Mouse (Mus musculus) layer of hippocampus, adult 18-20 months (tissue): ENCODE results near the gene Chmp3. TPM values are rescaled to one million over a fixed set of nuclear protein-coding genes. Genes with fewer than 3 reads are reported as not detected.

Experiments
- DNase-seq, 2 experiments: peaks; one replicate each; pipeline ENCODE4 v3.0.0; 2022; ENCODE audit warnings: low spot score in 2 of 2
- long read RNA-seq: library from polyadenylated mRNA; stranded (forward); transcript quantifications from one replicate; pipeline ENCODE4 v2.0.0, GENCODE M21; 2021
- total RNA-seq, 2 experiments: library from RNA; stranded (reverse); gene quantifications; 2 replicates each; pipeline ENCODE4 v1.2.3; 2021

Gene Chmp3
- 100 to 1,000 TPM in 1 of 2 experiments, 10 to 100 TPM in 1; 98.6 to 103 TPM for total RNA-seq
- long read RNA-seq, transcript Chmp3-201 (6 exons, 2,654 nt) = major isoform, 54 of 76 reads
- long read RNA-seq, partial matches to known transcripts = 5 of 76 reads
- long read RNA-seq, other reads (novel, unspliced or antisense) = 15 of 76 reads

DNA sequence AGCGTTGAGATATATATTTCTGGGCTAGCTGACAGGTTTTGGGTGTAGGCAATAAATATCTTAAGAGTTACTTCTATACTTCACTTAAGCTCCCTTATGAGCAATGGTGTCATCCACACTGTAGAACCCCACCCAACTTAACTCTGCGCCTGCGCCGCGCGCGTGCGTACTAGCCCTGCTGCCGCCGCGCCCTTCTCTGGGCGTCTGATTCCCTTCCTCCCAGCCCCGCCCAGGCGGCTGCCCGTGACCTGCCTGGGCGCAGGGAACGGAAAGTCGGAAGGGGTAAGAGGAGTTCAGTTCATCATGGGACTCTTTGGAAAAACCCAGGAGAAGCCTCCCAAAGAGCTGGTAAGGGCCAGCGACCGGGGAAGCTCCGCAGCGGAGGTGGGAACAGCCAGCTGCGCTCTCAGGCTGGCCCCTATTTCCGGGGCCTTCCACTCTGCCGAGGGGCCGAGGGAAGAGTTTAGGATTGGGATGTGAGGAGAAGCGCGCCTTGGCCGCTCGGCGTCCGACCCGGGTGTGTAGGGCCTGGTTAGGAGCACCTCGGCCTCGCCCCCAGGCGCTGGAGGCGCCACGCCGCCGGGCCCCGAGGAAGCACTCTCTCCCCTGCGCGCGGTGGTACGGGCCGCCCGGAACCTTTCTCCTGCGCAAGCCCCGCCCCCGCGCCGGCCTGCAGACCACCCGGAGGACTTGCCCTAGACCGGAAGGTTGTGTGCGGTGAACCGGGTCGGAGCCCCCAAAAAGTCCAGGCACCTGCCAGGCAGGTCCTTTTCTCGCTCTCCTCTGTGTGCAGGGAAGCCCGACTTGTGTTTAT, at the start of gene Chmp3:
Gene Chmp3 (plus strand): TSS at position 112 of the 814 bp plus-strand sequence.
- peak; percentile 94 to 98 for DNase-seq

DNA sequence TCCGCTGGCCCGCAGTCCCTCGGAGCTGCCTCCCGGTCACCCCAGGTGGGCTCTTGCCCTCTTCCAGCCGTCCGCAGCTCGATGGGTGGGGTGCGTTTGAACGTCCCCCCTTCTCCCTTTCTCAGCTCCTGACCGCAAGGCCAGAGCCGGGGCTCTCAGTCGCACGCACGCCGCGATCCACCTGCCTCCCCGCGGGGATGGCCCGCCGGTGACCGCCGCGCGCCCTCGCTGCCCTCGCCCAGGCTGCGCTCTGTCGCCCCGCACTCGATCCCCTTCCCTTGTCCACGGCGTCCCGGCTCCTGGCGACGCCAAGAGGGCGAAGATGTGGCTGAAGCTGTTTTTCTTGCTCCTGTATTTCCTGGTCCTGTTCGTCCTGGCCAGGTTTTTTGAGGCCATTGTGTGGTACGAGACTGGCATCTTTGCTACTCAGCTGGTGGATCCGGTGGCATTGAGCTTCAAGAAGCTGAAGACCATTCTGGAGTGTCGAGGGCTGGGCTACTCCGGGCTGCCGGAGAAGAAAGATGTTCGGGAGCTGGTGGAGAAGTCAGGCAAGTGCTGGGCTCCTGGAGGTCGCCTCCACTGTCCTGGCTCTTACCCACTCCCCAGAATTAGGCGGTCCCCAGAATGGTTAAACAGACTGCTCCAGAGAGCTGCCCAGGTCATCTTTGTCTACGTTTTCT, 49.1 kb upstream of the Chmp3 start:
- peak; percentile 13 to 31 for DNase-seq

DNA sequence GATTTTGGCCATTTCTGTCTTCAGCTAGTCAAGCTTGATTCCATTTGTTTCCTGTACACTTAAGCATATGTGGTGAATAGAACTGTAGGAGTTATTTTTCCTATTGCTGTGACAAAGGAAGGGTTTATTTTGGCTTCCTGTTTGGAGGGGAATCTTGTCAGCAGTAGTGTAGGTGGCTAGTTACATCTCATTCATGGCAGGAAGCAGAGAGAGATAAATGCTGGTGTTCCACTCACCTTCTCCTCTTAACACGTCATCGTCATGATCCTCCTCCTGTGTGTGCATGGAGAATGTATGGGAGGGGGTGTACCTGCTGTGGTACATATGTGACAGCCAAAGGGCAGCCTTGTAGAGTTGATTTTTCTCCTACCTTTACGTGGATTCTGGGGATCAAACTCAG, 43.0 kb upstream of the Chmp3 start:
- DNase-seq = no peak

DNA sequence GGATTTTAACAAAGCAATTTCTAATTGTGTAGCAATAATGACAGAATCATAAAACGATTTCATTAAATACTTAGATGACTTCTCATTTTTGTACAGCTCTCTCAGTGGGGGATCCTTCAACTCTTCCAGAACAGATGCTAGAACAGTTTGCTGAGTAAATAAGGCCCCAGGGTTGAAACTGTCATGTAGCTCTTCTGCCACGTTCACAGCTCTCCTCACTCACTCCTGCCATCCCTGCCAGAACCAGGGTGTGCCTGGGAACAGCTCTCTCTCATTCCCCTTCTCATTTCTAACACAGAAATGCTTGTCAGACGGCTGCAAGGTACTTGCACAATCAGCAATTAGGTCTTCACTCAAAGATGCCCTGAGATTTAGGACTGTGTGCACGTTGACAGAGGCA, 40.6 kb upstream of the Chmp3 start:
- peak in 1 of 2 experiments; percentile 37 for DNase-seq

DNA sequence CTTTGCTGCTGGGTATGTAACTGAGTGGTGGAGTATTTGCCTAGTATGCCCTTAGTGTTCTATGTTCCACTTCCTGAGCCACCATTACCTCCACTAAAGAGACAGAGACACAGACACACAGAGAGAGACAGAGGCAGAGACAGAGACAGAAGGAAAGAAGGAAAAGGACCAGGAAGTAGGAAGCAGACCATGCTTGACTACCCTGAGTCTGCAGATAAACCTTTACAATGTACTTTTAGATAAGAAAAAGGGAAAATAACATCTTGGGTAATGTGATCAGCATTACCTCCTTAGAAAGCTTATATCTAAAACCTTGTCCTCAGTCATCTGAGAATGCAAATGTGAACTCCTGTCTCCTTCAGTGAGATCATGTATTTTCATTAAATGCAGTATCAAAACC, 39.9 kb upstream of the Chmp3 start:
- no peak for DNase-seq

DNA sequence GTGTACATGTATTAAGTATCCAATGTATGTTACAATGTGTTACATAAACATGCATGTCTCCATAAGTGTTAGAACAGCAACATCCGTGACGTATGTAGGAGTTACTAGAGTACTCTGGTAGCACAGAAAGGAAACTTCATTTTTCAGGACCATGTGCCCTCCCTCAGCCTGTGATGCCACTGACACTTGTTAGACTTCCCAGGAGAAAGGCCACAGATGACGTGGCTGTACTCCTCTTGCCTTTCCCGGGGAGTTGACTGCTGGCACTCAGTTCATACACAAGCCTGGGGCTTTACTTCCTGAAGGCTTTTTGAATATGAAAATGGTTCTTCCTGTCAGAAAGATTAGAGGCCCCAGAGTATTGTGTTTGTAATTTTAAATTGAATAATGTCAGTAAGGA, 39.5 kb upstream of the Chmp3 start:
- no peak for DNase-seq

DNA sequence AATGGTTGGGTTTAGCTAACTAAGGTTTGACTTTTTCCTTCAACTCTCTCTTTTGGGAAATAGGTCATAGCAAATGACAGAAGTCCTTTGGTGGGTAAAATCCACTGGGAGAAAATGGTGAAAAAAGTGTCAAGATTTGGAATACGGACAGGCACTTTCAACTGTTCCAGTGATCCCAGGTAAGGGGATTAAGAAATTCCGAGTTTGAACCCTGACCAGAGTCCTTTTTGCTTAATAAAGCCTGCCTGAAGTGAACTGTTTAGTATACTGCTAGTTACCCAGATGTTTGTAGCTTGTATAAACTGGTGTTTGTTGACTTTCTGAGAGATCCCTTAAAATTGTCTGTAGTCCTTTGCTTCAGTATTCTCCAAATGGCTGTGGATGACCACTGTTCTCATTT, 37.9 kb upstream of the Chmp3 start:
- no peak for DNase-seq

DNA sequence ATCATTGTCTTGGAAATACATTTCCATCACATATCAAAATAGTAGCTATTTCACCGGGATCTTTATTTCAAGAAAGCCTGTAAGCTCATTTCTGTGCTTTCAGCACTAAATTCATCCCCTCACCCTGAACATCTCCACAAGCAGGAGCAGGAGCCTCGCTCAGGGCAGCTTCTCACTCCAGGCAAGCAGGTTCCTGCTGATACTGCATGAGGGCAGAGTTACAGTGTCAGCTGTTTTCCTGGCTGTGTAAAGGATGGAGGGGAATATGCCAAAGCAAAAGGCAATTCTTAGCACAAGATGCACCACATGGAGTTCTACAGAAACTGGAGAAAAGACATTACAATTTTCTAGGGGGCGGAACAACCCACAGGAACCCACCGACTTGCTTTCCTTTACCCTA, 24.1 kb upstream of the Chmp3 start:
- no peak for DNase-seq

DNA sequence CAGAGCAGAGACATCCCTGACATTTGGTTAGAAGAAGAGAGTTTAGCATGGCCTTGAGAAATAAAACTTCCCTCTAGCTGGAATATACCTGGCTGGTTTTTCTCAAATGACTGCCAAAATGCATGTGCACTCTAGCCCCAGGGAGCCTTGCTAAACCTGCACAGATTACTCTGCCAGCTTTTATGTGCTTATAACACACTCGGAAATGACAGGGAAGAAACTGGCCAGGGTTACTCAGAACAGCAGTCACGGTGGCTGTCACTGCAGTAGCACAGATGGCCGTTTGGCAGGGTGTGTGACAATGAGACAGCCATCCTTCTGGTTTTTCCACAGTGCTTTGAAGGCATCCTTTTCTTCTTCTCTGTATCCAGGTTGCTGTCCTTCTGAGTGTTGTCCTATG, 18.0 kb upstream of the Chmp3 start:
- DNase-seq = peak; percentile 50 to 75

DNA sequence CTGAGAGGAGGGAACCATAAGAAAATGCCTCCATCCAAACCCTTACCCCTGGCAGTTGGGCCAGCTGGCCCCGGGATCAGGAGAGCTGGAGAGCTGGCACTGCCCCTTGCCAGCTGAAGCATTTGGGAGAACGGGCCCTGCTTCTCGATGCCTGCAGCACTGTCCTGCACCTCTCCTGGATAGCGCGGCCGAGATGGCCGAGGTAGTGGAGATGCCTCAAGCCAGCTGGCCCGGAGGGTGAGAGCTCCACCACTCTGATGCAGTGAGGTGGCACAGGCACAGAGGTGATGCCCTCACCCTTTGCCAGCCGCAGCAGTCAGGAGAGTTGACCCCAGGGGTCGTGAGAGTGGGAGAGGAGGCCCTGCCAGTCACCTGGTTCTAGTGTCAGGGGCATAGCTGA, 16.5 kb upstream of the Chmp3 start:
- DNase-seq = no peak

DNA sequence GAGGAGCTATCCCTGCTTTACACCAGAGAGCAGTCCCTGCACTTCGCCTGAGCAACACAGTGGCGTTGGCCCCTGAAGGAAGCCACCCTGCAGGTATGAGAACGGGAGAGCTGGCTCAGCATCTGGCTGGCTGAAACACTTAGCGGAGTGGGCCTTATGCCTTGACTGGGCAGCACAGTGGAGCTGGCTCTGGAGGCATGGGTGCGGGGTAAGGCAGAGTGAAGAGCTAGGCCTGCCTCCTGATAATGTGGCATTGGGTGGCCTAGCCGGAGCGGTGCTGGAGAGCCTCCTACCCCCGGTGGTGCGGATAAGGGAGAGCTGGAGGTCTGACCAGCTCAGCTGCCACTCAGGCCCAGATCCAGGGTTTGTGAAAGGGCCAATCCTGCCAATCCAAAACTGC, 15.8 kb upstream of the Chmp3 start:
- DNase-seq = no peak

DNA sequence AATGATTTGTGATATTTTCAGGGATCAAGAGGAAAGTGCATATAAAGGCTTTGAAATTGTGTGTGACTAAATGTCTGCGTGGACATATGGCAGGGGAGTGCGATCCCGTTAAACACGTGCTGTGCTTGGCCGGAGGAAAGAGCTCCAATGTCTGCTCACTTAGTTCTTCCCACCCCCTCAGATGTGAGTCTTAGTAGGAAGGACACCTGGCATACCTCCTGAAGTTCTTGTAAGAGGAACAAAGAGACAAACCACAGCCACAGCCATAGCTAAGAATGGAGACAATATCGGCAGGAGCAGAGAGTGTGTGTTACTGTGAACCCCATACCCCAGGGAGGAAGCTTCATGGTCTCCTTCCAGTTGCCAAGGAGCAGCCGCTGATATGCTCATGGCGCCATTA, 13.4 kb upstream of the Chmp3 start:
- no peak for DNase-seq

DNA sequence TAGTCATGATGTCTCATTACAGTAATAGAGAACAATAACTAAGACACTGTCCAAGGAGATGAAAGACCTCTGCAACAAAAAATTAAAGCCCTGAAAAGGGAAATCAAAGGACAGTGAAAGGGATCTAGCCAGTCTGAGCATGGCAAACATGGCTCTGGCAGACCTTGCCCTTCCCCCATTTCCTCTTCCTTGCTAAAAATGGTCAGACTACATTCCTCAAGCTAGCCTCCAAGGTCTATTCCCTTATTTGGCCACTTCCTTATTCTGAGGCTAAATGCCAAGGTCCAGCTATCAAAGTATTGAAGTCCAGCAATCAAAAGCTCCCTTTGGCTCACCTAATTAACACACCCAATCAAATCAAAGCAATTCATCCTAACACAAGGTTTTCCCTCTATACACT, 6.3 kb upstream of the Chmp3 start:
- no peak for DNase-seq

DNA sequence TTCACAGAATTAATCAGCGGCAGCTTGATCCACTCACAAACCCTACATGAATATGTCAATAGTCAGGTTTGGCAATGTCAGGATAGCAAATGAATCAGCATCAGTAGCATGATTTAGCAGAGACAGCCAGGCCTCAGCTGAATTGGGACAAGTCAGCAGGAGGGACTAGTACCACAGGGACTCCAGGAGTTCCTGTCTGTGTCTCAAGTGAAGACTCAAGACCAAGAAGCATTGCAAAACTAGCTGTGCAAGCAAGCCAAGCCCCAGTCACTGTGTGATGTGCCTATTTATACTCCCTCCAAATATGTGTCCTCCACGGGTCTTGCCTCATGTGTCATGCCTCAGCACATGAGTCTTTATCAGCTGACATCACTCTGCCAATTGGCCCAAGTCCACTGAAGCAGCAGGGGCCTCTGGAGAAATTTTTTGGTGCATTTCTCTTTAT, 11.9 kb downstream of the Chmp3 start:
- DNase-seq = no peak

DNA sequence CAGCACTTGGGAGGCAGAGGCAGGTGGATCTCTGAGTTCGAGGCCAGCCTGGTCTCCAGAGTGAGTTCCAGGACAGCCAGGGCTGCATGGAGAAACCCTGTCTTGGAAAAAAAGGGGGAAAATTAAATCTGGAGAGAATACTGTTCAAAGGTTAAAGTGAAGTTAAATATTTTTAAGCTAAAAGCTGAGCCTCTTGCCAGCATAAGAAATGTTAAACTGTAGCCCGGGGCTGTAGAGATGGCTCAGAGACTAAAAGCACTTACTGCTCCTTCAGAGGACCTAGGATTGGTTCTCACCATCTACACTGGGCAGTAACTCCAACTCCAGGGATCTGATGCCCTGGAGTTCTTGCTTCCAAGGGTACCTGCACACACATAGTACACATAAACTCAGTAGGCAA, 13.2 kb downstream of the Chmp3 start:
- no peak for DNase-seq

DNA sequence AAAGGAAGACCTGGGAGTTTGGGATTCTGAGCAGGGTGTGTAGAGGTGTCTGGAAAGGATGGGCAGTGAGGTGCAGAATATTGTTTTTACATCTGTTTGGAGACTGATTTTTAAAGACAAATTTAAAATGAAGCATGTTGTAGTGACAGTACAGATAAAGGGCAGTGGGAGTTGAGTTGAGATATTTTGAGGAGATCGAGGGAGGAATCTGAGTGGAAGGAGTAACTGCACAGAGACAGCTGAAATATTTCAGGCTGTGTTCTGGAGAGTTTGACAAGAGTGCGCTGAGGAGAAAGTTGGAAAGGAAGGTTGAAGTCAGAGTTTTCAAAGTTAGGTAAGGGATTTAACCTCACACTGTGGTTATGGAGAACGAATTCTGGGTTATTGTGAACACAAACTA, 25.0 kb downstream of the Chmp3 start:
- DNase-seq = no peak

DNA sequence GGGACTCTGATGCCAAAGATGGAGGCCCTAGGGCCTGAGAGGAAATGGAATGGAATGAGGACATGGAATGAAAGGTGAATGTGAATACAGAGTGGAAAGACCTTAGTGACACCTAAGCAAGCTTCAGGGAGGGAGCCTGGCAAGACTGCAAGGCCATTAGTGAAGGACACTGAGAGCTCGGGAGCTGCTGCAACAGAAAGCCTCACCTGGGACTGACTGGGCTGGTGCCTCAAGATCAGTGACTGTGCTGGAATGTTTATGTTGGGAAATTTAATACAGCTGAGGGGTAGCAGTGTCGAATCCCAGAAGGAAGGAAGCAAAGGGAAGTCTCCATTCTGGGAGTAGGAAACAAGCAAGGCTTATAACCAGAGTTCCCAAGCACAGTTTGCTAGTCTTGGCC, 25.4 kb downstream of the Chmp3 start:
- no peak for DNase-seq

DNA sequence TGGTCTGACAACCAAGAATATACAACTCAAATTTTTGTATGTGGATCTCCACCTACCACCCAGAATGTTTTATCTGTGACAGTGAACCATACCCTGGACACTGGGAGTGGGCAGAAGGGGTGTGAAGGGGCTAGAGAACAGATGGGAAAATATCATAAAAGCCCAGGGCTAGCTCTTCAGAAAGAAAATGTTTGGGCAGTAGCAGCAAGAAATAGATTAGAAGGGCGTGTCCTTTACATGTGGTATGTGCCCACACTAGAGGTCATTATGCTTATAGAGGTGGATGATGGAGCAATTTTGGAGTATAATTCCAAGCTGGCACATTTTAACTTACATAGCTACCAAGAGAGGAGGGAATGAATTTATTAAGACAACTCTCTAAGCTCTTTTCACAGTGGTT, 31.8 kb downstream of the Chmp3 start:
- DNase-seq = no peak

DNA sequence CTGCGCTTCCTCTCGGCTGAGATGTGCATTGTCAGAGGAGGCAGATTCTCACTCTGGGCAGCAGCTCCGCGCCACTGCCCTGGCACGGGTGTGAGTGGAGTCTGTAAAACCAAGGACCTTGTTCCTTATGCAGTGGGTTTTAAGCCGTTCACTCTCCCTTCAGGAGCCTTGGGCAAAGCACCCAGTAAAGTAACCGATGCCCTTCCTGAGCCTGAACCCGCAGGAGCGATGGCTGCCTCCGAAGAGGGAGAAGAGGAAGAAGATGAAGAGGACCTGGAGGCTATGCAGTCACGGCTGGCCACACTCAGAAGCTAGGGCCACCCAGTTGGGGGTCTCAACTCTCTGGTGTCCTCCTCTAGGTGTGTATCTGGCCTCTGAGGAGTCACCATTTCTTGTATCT, 35.9 kb downstream of the Chmp3 start:
- DNase-seq = no peak

DNA sequence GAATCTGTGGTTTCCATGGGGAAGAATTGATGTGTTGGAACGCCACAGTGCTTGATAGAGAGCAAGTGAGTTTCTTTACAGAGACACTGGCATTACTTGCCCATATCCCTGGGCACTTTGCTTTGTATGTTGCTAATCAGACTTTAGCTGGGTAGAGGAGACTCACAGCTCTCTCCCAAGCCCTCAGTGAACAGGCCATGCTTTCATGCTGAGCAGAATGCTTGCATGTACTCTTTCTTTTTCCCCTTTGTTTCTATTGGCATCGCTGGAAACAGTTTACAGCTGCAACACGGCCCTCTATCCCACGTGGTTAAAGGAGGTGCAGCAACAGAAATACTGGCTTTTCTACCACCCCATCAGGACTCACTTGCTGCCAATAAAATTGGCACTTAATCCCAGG, 39.6 kb downstream of the Chmp3 start:
- DNase-seq = peak in 1 of 2 experiments; percentile 18

DNA sequence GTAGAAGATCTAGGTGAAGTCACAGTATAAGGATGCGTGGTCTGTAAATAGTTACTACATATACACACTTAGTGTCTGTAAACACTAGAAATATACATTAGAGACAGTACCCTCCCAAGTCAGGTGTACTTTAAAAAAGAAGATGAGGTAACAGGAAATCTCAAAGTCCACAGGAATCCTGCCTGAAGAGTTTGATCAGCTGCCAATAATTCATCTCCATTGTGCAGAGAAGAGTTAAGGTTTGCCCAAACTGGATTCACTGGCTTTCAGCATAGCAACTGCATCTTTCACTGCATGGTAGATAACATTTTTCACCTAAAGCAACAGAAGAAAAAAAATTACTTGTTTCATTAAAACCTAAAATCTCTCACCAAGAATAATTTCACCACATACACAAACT, 45.8 kb downstream of the Chmp3 start:
- no peak for DNase-seq

DNA sequence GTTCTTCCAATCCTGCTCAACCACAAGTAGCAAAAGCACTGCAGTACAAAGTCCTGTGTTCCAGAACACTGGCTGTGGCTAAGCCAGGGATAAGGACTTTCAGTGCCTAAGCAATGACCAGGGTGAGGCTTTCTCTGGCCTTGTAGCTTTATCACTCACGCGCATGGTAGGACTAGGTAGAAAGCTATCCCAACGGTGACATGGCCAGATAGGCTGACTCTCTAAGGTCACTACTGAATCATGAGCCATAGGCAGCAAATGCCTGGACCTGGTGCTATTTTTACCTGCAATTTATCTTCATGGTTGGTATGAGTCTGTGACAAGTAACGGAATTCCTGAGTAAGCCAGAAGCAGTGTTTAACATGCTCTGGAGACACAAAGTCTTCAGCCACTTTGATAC, 46.6 kb downstream of the Chmp3 start:
- no peak for DNase-seq

DNA sequence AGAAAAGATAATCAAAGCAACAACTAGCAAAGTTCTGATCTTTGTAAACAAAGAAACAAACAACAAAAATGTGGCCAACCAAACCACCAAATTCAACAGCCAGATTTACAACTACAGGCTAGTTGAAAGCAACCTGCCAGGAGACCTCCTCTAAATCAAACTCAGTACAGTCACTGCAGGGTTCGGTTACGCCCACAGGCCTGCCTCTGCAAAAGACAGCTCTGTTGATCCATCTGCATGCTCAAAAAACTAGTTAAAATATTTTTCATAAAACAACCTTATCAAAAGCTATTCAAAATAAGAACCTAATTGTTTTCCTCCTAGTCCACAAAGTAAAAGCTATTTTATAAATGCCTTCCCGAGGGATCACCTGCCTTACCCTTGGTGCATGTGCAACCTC, 64.2 kb downstream of the Chmp3 start:
- DNase-seq = peak in 1 of 2 experiments; percentile 71
